Mouse (Mus musculus) gonadal fat pad, adult 2 months (tissue): Measurements from ENCODE around the gene Hcn3. TPM values are rescaled to one million over a fixed set of nuclear protein-coding genes. Genes with fewer than 3 reads are reported as not detected.

ENCODE experiments used
- DNase-seq: peaks from one replicate; pipeline ENCODE4 v3.0.0-alpha.2; 2012; ENCODE audit warnings: low read depth
- polyA plus RNA-seq: library from polyadenylated mRNA; depleted of rRNA; stranded (reverse); fragments of >200 nt; gene quantifications from 2 replicates; pipeline ENCODE4 v1.2.3, GENCODE M21; 2012

Hcn3 gene
- polyA plus RNA-seq, 1 experiment, result 0.77 TPM

GRCm38 (mm10) chr3:89147101-89147978 is 12.7 kb downstream of the Hcn3 start:
- no peak for DNase-seq

GRCm38 (mm10) chr3:89145566-89145965 is 14.4 kb downstream of the Hcn3 start:
- no peak for DNase-seq

- no peak for DNase-seq
These were observed 15.2 kb downstream of the Hcn3 start for GRCm38 (mm10) chr3:89144821-89145220.

GRCm38 (mm10) chr3:89136365-89136764 is 23.6 kb downstream of the Hcn3 start:
- no peak for DNase-seq

GRCm38 (mm10) chr3:89135958-89136357 is 24.0 kb downstream of the Hcn3 start, which contains the start of gene Pklr:
Pklr (plus strand) TSS chr3:89136142.
- no peak for DNase-seq

- no peak for DNase-seq
These were observed 26.2 kb downstream of the Hcn3 start for GRCm38 (mm10) chr3:89133752-89134151.

GRCm38 (mm10) chr3:89133063-89133450 is 26.9 kb downstream of the Hcn3 start:
- no peak for DNase-seq

- no peak for DNase-seq
These were observed 27.5 kb downstream of the Hcn3 start for GRCm38 (mm10) chr3:89132285-89133062.

- no peak for DNase-seq
These were observed 28.2 kb downstream of the Hcn3 start for GRCm38 (mm10) chr3:89131816-89132215.

GRCm38 (mm10) chr3:89129908-89130307 is 30.1 kb downstream of the Hcn3 start:
- DNase-seq, result no peak

GRCm38 (mm10) chr3:89125981-89126380 is 34.0 kb downstream of the Hcn3 start:
- DNase-seq, result no peak

GRCm38 (mm10) chr3:89124241-89124640 is 35.8 kb downstream of the Hcn3 start:
- no peak for DNase-seq

- DNase-seq, result no peak
These were observed 36.7 kb downstream of the Hcn3 start for GRCm38 (mm10) chr3:89123313-89123712.

GRCm38 (mm10) chr3:89115522-89115921 is 44.5 kb downstream of the Hcn3 start:
- no peak for DNase-seq

- no peak for DNase-seq
These were observed 46.9 kb downstream of the Hcn3 start for GRCm38 (mm10) chr3:89113058-89113457.

GRCm38 (mm10) chr3:89108146-89108545 is 51.9 kb downstream of the Hcn3 start:
- no peak for DNase-seq

GRCm38 (mm10) chr3:89107545-89107944 is 52.5 kb downstream of the Hcn3 start:
- no peak for DNase-seq

GRCm38 (mm10) chr3:89106881-89107280 is 53.1 kb downstream of the Hcn3 start:
- no peak for DNase-seq

GRCm38 (mm10) chr3:89103291-89103595 is 56.8 kb downstream of the Hcn3 start:
- DNase-seq, result no peak

GRCm38 (mm10) chr3:89102495-89103290 is 57.3 kb downstream of the Hcn3 start:
- DNase-seq, result no peak

- peak; percentile 90 for DNase-seq
These were observed 58.0 kb downstream of the Hcn3 start, which contains the start of gene Fdps for GRCm38 (mm10) chr3:89101812-89102494. Fdps (minus strand) TSS chr3:89101959.

GRCm38 (mm10) chr3:89101459-89101811 is 58.6 kb downstream of the Hcn3 start:
- DNase-seq, result no peak
